Mouse (Mus musculus) kidney, postnatal 25 days (tissue): Measurements from ENCODE around the gene Xpot.

ENCODE experiments used
- DNase-seq, 2 experiments: peaks; one replicate each; pipeline ENCODE4 v3.0.0; 2021; ENCODE audit warnings: mixed read lengths in 2 of 2

The Xpot gene

GRCm38 (mm10) chr10:121626186-121626882, at the start of gene Xpot:
Xpot (minus strand) TSS chr10:121626332.
- peak; percentile 99 for DNase-seq

DNA sequence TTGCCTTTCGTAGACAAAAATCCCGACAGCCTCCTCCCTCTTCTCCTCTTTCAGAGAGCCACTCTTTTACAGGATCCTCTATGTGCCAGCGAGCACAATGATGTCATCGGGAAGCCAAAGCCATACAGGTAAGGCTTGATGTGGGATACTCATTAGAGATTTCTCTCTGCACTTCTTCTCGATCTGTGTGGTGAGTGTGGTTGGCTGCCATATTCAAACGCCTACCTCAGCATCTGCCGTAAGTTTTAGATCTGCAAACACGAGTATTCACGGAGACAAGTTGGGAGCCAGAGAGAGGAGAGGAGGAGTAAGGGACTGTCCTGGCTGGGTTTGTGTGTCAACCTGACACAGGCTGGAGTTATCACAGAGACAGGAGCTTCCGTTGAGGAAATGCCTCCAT, 43.0 kb upstream of the Xpot start:
- no peak for DNase-seq

DNA sequence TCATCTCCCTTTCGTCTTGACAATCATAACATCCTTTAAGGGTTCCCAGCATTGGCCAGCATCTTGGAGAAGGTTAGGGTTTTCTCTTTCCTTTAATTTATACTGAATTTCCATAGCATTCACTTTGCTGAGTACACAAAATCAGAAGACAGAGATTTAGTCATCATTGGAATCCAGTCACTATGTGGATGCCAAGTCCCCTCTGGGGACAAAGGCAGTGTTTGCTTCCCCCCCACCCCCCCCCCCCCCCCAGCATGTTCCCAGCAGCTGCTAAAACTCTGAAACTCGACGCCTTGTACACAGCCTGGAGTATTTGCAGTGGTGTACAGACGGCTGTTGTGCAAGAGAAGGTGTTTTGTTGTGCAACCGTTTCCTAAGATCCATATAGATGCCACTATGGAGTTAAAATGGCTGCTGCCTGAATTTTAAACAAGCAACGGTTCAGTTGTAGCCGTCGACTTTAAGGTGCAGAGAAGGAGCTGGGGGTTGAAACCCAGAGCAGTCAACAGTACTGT, 39.6 kb upstream of the Xpot start:
- no peak for DNase-seq

DNA sequence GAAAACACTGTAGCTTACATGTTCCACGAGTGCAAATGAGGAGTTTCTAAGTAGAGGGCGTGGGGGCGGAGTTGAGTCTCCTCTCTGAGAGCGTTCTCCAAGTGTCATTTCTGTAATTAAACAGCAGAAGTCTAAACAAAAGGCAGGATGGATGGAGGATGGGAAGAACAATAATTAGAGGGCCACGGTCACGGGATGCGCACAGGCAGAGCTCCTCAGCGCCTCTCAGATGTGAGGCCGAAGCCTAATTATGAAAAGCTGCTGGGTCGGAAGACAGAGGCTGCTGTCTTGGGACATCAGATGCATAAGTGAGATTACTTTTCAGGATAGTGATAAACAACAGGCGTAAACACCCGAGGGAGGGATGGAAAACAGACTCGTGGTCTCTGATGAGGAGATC, 37.5 kb upstream of the Xpot start:
- no peak for DNase-seq

DNA sequence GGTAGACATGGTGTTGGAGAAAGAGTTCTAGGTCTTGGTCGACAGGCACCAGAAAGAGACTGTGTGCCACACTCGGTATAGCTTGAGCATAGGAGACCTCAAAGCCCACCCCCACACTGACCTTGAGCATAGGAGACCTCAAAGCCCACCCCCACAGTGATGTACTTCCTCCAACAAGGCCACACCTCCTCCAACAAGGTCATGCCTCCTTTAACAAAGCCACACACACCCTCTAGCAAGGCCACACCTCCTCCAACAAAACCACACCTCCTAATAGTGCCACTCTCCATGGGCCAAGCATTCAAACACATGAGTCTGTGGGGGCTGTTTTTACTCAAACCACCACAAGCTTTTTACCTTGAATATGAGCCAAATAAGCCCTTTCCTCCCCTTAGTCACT, 36.6 kb upstream of the Xpot start:
- DNase-seq, result no peak

GRCm38 (mm10) chr10:121655907-121656306, 29.8 kb upstream of the Xpot start:
- DNase-seq, result no peak

DNA sequence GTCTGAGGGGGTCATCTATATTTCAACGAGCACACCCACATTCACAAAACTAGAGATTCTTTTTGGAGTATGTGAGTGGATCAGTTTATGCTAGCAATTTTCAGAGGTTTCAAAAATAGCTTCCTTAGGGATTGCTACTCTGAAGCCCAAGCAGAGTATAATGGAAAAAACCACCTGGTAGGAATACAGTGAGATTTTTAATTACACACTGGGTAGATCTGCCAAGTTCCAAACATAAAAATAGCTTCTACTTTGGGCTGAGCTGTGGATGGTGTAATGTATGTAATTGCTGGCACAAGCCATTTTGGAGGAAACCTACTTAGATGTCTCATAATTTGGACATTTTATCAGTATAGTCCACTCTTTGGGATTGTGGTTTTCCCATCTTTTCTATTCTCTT, 26.9 kb upstream of the Xpot start:
- DNase-seq, result no peak

- no peak for DNase-seq
Observed at GRCm38 (mm10) chr10:121646294-121646693, 20.2 kb upstream of the Xpot start.

GRCm38 (mm10) chr10:121642054-121642947, 16.2 kb upstream of the Xpot start:
- DNase-seq, result no peak

GRCm38 (mm10) chr10:121641272-121642053, 15.3 kb upstream of the Xpot start, which contains the start of gene D930020B18Rik:
D930020B18Rik (plus strand) TSS chr10:121641588.
- peak; percentile 13 to 43 for DNase-seq

DNA sequence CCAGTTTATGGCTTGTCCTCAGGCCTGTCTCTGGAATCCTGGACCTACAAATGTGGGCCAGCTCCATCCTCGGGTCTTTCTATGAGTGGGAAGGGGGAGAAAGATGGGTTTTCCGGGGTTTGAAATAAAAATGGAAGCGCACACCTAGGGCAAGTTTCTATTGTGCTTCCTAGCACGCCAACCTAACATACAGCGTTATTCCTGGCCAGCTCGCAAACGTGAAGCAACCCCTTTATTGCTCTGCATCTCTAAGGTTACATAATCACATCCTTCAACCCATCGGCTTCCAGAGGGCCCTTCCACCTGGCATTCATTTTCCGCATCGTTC, 14.8 kb upstream of the Xpot start:
- no peak for DNase-seq

GRCm38 (mm10) chr10:121640150-121640930, 14.2 kb upstream of the Xpot start:
- peak in 1 of 2 experiments; percentile 20 for DNase-seq

DNA sequence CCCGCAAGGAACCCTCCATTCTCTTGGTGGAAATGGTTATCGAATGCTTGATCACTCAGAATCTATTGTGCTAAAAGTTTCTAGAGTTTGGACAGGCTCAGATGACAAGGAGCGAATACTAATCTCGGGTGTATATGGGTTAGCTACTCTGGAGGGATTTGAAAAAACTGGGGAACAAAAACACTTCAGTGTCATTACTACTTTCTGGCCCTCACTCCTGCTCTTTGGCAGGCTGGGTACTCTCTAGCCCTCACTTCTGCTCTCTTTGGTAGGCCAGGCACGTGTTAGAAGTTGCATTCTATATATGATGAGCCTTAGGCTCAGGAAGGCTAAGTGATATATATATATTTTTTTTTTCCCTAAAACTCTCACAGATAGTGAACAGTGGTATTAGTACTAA, 13.4 kb upstream of the Xpot start:
- DNase-seq, result no peak

DNA sequence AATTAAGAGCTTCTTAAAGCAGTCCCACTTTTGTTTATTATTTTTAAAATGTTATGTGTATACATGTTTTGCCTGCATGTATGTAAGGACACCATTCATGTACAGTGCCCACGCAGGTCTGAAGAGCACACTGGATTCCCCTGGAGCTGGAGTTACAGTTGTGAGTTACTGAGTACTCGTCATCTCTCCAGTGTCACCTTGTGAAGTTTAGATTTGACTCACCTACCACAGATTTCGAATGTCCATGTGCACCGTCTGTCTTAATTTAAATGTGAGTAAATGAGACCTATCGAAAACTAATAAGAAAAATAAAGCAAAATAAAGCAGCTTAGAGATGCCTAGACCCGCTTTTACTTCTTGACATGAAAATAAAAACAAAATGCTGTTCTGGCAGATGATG, 10.1 kb upstream of the Xpot start:
- DNase-seq, result no peak

- DNase-seq, result no peak
Observed at GRCm38 (mm10) chr10:121634159-121634558, 8.0 kb upstream of the Xpot start.

DNA sequence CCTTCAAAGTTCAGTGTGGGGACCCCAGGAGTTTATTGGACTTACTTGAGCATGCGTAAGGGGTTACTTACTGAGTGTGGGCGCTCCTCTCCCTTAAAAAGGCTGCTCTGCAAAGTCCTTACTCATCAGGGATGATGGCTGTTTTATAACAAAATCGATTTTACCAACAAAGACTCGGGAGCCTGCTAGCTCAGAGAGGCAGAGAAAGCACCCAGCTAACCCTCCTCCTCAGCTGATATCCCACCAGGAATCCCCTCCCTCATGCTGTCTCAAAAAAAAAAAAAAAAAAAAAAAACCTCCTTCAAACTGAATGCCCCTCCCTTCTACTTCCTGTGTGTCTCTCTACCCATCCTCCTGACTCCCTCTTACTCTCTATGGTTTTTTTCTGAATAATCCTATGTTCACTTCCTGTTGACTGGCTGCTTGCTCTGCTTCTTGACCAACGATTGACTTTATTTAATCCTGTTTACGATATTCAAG, 2.5 kb upstream of the Xpot start:
- no peak for DNase-seq

DNA sequence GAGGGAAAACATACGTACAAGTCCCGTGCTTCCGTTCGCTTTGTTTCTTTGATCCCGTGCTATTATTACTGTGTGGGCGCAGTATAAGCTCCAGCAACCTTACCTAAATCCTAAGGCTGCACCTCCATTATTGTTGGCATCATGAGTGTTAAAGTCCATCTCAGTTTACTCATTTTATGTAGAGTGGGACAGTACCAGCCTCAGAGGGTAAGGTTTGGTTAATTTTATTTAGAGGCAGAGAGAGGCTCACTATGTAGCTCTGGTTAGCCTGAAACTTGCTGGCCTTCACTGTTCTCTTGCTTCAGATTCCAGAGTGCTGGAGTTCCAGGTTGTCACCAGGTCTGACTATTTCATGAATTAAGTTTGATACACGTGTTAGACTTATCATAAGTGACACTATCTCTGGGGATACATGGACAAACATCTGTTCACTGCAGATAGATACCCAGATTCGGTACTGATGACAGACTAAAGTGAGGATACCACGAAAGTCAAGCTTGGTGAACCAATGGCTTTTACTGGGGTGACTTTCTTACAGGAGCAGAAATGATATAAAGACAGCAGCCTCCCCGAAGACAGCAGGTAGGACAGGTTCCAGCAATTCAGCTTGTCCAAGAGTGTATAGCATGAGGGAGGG, 1.2 kb upstream of the Xpot start:
- no peak for DNase-seq

- DNase-seq, result no peak
Observed at GRCm38 (mm10) chr10:121625407-121626185, 536 bp downstream of the Xpot start.

DNA sequence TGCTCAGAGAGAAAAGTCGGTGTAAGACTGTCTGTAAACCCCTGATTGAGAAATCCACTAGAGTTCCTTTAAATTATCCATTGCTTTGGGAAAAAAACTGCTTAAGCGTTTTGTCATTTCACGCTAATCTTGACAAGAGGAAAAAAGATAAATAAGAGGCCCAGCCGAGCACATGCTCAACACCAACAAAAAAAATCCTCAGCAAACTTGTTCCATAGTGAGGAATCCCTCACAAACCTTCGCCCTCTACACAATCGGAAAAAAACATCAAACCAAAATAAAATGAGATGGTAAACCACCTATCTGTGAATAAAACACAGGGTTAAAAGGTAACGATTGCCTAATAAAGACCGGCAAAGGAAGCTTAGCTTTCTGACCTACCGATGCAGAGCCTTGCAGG, 1.1 kb downstream of the Xpot start:
- DNase-seq, result no peak

DNA sequence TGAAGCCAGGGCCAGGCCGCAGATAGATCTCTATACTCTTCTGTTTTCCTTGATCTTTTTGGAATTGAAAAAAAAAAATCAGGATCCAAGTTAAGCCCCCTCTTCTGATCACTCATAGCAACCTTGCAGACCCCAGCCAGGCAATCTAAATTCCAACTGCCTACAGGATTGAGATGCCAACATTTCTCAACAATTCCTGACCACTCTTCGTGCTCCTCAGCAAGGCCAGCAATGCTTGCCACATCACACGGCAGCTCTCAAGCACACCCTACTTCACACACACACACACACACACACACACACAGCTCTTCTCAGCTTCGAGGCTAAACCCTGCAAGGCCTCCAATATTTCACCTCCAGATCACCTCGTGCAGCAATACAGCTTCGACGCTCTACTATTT, 2.5 kb downstream of the Xpot start:
- DNase-seq, result no peak

- DNase-seq, result no peak
Observed at GRCm38 (mm10) chr10:121622431-121622830, 3.7 kb downstream of the Xpot start.
